Mouse (Mus musculus) T-helper 1 cell (primary cell): Measurements from ENCODE around the gene Efcab2.

Source experiments
- in situ Hi-C: fragments of 300-600 bp; cut with MboI, MseI; formaldehyde crosslinking; loops from one replicate; pipeline ENCODE4 v1.15.1; 2025; ENCODE audit warnings: high pct_unique_total_duplicates

Efcab2 gene

DNA sequence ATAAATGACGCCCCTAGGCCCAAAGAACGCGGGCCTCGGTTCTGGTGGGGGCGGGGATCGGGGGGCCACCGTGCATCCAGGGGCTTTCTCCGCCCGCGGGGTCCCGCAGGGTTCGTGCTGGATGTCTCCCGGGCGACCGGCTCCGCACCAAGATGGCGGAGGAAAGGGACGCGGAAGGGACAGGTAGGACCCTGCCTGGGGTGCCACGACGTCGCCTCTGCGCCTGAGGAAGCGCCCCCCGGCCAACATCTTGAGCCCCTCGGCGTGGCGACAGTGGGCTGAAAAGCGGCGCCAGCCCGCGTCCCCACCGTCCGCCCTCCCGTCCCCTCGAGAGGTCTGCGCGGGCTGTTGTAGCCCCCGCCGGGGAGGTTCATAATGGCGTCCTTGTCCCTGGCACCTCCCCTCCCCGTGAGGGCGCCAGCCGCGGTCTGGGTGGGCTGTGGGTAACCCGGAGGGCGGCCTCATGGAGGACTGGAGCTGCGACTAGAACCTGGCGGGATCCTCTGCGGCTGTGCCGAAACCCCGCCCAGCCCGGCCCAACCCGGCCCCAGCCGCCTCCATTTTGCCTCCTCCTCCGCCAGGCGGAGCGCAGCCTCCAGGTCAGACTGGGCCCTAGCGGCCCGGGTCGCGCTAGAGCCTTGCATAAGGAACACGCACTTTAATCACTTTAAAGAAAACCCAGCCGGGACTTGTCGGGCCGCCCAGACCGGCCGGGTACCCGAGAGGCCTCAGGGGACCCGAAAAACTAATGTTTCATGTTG is at the start of gene Efcab2:
Efcab2 (plus strand) TSS at position 135 of the 761 bp plus-strand sequence.
- in situ Hi-C loops = no loop called here

DNA sequence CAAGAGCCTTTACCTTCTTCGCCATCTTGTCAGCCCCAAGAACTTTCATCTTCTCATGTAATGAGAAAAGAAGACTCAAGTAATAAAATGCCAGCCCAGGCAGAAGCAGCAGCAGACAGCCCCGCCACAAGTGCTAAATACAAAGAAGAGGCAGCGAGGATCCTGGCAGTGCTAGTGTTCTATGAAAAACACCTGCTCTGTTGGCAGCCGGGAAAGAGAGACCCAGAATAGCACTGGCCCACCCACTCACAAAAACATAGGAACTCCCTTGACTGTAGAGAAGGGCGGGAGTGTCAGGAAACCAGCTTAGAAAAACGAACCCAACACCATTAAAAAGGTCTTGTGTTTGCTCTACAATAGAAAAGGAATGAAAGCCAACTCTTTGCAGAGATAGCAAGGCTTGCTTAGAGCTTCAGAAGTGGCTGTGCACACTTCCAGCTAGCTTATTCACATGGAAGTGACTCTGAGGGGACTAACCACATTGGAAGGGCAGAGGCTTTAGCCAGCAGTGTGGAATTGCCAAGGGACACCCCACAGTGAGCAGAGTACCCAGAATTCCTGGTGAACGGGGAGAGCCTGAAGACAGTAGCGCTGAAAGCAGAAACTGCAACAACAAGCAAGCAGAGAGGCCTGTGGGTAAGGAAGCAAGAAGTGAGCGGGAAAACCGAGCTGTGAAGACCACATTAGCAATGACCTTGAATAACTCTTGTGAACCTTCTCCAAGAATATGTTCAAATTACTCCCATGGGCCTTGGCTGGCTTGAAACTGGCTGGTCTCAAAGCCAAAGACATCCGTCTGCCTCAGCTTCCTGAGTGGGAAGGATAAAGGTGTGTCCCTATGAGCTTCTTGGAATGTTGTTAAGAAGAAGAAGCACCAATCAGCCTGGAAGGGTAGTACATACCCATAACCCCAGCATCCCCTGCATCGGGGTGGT is 47.8 kb upstream of the Efcab2 start:
- in situ Hi-C loops = no loop called here

DNA sequence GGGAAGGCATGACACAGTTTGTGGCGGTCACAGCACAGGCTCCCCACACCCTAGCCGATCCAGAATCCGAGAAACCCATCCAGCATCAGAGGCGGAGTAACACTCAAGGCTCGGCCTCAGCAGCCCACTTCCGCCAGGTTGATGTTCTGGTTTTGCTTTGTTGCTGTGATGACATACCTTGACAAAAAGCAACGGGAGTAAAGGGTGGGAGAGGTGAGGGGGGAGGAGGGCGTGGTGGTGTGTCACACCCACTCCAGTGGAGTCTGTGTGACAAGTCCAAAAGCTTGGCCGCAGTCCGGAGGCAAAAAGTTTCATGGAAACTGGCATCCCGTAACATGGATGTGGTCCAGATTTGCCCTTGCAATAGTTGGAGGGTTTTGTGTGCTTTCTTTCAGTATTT is 45.6 kb upstream of the Efcab2 start:
- in situ Hi-C loops = no loop called here

DNA sequence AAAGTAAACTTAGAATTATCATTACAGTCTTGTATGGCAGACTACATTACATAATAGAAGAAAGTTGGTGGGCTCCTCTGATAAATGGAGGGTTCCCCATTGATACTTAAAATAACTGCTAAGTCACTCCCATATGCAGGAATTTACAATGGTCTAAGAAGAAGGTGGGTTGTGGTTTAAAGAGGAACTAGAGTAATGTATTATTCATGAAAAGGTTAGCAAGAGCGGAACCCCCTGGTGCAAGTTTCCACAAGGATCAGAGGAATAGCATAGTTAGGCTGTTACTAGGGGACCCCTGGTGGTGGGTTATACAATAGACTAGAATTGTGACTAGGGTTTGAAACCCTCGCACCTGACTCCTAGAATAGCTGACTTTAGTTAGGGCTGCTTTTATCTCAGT is 45.2 kb upstream of the Efcab2 start:
- in situ Hi-C loops = no loop called here

DNA sequence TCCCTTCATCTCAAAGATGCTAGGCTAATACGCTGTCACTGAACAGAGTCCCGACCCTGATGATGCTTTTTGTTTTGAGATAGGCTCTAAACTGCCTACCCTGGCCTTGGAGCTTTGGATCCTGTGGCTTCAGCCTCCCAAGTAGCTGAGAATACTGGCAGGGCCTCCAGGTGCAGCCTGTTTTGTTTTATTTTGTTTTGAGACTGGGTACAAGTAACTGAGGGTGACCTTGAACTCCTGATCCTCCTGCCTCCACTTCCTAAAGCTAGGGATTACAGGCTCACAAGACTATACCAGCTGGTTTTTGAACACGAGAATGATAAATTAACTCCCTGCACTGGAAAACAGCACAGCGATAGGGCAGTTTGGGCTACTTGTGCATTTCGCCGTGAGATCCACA is 40.7 kb upstream of the Efcab2 start:
- in situ Hi-C loops = no loop called here

DNA sequence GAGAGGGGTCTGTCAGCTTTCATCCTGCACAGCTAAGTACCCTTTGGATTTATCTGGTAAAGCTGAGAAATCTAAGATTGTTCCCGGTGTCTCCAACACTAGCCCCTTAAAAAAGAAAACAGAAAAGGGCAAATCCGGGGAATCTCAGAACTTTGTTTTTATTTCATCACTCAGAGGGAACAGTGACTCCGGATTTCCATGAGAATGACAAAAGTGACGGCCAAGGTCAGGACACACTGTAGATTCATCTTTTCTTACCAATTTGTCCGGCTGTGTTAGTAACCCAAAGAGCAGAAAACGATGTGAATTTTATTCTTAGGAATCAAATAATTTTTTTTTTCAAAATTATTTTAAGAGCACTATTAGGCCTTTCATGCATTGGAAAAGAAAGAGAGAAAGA is 37.8 kb upstream of the Efcab2 start:
- in situ Hi-C loops = no loop called here

DNA sequence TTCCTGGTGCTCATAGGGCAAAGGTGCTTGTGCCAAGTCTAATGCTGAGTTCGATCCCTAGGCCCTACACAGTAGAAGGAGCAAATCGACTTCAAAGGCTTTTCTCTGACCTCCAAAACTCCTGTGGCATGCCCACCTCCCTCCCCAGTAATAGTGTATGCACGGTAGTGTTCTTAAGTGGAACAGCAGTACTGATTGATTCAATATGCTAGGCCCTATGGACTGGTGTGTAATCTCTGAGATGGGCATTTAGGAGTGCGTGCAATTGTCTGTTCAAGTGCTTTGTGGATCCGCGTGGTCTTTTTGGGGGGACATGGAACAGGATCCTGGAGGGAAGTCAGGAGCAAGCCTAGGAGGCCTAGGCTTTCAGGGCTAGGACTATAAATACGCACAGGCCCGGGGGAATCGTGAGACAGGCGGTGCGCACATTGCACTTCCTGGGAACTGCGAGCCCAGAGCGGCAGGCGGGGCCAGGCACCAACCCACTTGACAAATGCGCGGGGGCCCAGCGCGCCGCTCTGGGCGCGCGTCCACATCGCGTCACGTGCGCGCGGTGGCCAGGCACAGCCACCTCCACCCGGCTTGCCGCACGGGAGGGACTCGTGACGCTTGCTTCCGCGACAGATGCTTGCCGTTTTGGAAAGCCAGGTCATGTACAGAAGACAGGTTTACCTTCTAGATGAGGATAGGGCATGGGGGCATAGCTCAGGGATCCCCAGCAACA is 37.2 kb upstream of the Efcab2 start:
- in situ Hi-C loops = no loop called here

DNA sequence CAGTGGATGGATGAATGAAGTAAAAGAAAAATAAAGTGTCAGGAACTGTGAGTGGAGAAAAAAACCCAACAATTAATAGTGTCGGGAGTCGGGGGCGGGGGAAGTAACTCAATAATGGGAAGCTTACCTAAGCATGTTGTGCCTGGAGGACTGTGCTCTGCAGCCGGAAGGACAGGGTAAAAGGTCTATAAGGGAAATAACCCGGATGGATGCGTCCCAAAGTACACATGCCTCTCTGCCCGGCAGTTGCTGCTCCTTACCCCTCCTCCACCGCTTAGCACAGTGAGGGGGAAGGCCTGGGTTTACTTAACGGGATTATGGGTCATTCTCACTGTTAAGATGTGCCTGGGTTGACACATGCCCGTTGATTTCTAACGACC is 36.6 kb upstream of the Efcab2 start:
- in situ Hi-C loops = no loop called here

DNA sequence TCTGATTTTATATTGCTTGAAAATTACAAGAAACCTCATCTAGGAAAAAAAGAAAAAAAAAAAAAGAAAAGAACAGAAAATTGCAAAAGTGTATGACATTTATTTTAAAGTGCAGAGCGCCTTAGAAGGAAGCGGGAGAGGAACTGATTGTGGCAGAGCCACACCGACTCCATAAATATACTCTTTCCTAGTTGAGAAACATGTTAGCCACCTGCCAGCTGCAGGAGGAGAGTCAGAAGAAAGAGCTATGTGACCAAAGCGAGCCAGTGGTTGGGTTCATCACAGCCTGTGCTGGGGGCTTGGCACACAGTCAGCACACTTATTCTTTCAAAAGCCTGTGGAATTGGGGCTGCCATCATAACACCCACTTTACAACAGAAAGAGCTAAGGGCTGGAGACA is 33.2 kb upstream of the Efcab2 start:
- in situ Hi-C loops = no loop called here

DNA sequence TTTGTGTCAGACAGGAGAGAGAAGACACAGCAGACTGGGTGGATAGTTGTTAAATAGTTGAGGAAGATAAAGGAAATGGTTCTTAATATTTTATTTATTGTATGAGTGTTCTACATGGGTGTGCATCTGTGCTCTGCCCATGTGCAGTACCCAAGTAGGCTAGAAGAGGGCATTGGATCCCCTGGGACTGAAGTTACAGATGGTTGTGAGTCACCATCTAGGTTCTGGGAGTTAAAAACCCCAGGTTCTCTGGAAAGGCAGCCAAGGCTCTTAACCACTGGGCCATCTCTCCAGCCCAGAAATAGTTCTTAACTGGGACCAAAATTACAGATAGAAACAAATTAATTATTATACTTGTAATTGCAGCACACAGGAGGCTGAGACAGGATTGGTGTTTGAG is 30.5 kb upstream of the Efcab2 start:
- in situ Hi-C loops = no loop called here

DNA sequence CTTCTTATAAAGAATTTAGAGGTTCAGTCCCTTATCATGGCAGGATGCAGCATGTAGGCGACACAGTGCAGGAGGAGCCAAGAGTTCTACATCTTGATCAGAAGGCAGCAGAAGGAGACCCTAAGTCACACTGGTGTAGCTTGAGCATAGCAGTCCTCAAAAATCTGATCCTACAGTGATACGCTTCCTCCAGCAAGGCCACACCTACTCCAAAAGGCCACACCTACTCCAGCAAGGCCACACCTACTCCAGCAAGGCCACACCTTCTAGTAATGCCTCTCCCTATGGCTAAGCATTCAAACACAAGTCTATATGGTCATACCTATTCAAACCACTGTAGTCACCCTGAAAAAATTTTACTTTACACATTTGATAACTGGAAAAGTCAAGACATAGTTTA is 29.8 kb upstream of the Efcab2 start:
- in situ Hi-C loops = no loop called here

DNA sequence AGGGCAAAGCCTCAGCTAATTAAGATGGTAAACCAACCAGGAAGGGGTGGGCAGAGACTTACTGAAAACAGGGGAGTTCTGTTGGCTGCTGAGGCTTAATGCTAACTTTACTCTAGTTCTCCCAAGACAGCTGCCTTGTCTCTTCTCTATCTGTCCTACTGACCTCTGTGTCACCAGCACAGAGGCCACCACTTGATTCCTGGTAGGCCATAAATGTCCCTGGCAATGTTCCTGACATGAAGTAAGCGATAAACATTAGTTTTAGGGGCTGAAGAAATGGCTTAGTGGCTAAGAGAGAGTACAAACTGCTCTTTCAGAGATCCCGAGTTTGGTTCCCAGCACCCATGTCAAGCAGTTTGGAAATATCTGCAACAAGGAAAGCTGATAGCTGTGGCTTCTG is 29.0 kb upstream of the Efcab2 start:
- in situ Hi-C loops = no loop called here

DNA sequence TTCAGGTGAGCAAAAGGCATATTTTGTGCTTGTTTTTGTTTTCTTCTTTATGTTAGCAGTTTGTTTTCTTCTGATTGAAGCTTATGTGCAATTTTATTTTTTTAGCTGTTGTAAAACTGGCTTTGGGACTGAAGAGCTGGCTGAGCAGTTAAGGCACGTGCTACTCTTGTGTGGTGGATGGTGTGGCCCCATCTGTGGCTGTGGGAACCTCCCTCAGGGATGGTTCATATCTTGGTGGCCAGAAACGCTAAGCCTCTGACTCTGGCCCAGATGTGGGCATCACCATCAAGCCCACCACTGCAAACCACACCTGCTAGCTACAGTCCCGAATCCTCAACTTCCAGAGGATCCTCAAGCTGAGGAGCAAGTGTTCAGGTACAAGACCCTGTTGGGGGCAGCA is 27.8 kb upstream of the Efcab2 start:
- in situ Hi-C loops = no loop called here

DNA sequence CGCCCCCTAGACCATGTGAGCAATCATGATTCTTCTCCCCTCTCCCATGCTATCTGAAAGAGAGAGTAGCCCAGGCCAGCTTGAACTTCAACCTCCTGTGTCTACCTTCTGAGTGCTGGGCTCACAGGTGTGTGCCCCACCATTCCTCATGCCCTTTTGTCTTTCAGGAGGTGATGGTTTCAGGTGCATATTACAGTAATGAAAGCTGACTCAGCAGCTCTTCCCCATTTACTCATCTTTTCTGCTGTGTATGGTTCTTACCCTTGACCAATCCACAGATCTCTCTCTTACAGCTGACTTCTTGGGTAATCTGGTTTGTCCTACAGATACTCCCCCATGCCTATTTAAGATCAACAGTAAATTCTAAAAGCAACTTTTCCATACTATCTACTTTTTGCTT is 26.7 kb upstream of the Efcab2 start:
- in situ Hi-C loops = no loop called here

DNA sequence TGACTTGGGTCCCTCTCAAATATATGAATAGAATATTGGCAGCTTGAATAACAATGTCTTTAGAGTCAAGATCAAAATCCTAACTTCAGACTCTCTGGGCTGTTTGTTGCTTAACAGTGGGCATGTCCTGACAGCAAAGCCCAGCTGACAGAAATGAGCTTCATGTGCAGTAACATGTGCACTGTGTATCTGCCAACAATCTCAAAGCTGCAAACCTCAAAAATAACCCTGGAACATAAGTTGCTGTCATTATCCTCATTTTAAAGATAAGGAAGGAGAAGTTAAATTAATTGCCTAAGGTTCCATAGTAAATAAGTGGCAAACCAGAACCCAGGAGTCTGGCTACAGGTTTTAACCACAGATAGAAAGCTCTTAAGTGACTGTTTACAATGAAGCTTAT is 23.7 kb upstream of the Efcab2 start:
- in situ Hi-C loops = no loop called here

DNA sequence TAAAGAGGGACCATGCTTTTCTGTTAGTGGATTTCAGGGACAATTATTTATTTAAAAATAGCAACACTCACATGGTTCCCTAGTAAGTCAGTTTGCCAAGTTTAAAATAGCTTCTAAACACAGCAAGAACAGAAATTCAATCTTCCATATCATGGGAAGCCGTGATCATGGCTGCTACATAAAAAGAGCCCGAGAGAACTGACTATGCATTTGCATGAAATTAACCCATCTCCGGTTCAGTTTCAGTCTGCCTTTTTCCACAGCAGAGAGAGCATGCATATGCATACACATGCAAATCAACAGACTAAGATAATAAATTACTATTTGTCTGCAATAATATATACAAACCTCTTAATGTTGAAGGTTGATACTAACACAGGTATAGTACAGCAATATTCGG is 17.1 kb upstream of the Efcab2 start:
- in situ Hi-C loops = no loop called here

DNA sequence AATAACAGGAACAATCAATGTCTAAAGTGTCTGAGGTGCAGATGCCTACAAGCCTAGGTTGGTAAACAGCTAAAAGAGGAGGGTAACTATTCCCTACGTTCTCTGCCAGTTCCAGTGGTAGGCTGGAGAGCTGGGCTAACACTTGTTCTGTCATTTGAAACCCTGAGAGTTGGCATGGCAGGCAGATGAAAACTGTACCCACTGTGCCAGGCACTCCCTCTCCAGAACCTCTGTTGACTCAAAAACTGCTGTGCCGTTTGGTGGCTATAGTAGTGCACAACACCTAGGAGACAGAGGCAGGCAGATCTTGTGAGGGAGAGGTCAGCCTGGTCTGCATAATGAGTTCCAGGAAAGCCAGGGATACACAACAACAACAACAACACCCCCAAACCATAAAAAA is 16.5 kb upstream of the Efcab2 start:
- in situ Hi-C loops = no loop called here

DNA sequence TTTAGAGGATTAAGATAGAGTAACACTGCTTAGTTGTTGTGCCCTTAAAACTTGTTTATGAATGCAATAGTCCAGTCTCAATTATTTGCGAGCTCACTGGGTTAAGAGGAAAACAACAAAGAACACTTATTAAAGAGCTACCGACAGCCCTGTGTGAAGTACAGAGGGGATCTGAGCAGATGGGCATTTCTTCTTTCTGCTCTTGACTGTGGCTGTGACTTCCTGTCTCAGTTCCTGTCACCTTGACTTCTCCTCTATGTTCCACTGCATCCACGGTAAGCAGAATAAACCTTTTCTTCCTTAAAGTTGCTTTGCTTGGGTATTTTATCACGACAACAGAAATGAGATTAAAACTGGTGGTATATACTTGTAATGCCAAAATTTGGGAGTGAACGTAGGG is 12.9 kb upstream of the Efcab2 start:
- in situ Hi-C loops = no loop called here

DNA sequence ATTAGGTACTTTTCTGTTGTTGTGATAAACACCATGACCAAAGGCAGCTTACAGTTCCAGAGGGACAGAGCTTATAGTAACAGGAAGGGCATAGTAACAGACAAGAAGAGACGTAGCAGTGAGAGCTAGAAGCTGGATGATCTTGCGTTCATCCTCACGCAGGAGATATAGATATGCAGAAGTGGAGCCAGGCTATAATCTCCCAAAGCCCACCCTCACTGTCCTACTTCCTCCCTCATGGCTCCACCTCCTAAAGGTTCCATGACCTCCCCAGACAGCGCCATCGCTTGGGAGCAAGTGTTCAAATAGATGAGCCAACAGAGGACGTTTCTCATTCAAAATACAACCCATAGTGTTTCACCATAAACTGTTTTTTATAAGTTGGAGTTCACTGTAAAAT is 10.8 kb upstream of the Efcab2 start:
- in situ Hi-C loops = no loop called here

DNA sequence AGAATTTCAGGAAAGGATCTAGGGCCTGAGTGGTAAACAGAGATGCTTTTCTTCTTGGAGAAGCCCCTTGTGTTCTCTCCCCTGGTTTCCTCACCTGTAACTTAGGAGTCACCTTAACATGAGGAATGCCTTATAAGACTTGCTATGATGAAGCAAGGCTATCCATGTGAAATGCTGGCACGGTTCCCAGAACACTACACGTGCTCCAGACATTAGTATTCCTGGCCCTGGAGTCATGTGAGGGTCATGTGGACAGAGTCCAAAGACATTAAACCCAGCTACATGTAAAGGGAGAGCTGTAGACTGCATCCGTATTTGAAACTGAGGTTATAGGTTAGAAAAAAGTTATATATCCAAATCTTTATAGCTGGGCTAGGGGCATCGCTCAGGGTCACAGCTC is 9.5 kb upstream of the Efcab2 start:
- in situ Hi-C loops = no loop called here

DNA sequence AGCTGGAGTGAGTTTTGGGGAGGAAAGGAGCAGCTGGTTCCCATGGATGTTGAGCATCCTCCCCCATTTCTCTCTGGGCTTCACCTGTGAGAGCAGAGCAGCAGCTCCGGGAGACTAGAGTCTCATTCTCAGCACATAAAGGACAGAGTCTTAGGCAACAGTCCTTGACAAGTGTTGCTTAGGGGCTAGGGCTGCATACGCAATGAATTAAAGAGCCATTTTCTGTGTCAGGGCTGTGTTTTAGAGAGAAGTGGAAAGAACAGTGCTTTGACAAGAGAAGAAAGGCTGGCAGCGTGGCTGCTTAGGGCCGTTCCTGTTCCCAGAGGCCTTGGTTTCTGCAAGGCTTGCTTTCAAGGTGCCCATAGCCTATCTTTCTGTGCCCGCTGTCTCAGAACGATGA is 6.0 kb upstream of the Efcab2 start:
- in situ Hi-C loops = no loop called here

DNA sequence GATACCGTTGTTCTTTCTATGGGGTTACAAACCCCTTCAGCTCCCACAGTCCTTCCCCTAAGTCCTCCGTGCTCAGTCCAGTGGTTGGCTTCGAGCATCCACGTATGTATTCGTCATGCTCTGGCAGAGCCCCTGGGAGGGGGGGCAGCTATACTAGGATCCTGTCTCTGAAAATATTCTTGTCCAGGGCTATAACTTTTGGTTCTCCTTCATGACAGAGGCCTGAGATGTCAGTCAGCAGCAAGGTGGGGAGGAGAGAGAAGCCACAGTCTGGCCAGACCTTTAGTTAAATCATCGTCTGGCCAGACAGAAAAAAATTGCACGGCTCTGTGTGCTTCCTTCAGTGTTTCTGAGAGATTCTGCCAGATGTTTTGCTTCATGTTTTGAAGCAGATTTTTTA is 5.2 kb upstream of the Efcab2 start:
- in situ Hi-C loops = no loop called here

DNA sequence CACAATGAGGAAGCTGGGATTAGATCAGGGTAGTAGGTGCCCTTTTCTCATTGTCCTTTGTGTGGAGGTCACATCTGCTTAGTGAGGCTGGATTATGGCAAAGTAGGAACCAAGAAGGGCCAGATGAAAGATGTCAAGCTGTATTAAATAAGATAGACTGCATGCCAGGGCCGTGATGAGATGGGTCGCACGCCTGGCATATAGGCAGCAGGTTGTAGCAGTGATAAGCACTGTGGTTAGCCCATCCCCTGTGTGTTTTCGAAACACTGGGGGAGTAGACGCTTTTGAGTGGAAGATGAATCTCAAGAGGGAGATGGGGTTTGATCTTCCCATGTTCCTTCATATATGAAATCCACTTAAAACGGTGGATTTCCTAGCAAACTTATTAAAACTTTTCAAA is 3.9 kb upstream of the Efcab2 start:
- in situ Hi-C loops = no loop called here
